Mouse (Mus musculus) kidney, embryonic 14.5 days (tissue): ENCODE results near the gene Irs3. TPM values are rescaled to one million over a fixed set of nuclear protein-coding genes. Genes with fewer than 3 reads are reported as not detected.

Source experiments
- ATAC-seq: fragments of 200-750 bp; cut with Nextera tagmentation; 2 replicates; pipeline ENCODE4 v1.8.0; 2017; ENCODE audit warnings: moderate number of reproducible peaks, mild to moderate bottlenecking, moderate TSS enrichment, moderate library complexity; ENCODE audit not compliant: low FRiP score, low TSS enrichment
- H3K27ac ChIP-seq: fragments of 300-500 bp; sonication (generic); 2 replicates; pipeline ENCODE4 v1.5.1; 2014; ENCODE audit warnings: low read depth, mild to moderate bottlenecking, low read length, moderate library complexity, mixed read lengths
- H3K27me3 ChIP-seq: fragments of 300-500 bp; sonication (generic); 2 replicates; pipeline ENCODE4 v1.6.1; 2014; ENCODE audit warnings: mild to moderate bottlenecking, low read length; ENCODE audit not compliant: control insufficient read depth, insufficient read depth
- H3K36me3 ChIP-seq: fragments of 300-500 bp; sonication (generic); 2 replicates; pipeline ENCODE4 v1.6.1; 2014; ENCODE audit warnings: low read length, mixed read lengths; ENCODE audit not compliant: control insufficient read depth, insufficient read depth
- H3K4me1 ChIP-seq: fragments of 300-500 bp; sonication (generic); 2 replicates; pipeline ENCODE4 v1.6.1; 2014; ENCODE audit warnings: low read length, mixed read lengths; ENCODE audit not compliant: control insufficient read depth, insufficient read depth
- H3K4me2 ChIP-seq: fragments of 300-500 bp; sonication (generic); replicated peaks from 2 replicates; pipeline ENCODE4 v1.6.1; 2014; ENCODE audit warnings: low read depth, mild to moderate bottlenecking, low read length
- H3K4me3 ChIP-seq: fragments of 300-500 bp; sonication (generic); 2 replicates; pipeline ENCODE4 v1.5.1; 2014; ENCODE audit warnings: mild to moderate bottlenecking, low read length
- H3K9ac ChIP-seq: fragments of 300-500 bp; sonication (generic); 2 replicates; pipeline ENCODE4 v1.6.1; 2014; ENCODE audit warnings: low read depth, mild to moderate bottlenecking, low read length, moderate library complexity
- H3K9me3 ChIP-seq: fragments of 300-500 bp; sonication (generic); 2 replicates; pipeline ENCODE4 v1.6.1; 2016; ENCODE audit warnings: low read length; ENCODE audit not compliant: control insufficient read depth
- WGBS: fragments of 180-500 bp; shearing (Covaris S2); extraction: QIAGEN DNeasy Blood & Tissue Kit; methylation state at CpG from one replicate; pipeline ENCODE4 v1.1.7; 2014; 5-methylcytosine and 5-hydroxymethylcytosine counted together
- polyA plus RNA-seq: library from polyadenylated mRNA; unstranded; fragments of >200 nt; fragmentation: Nextera tagmentation; extraction: Ambion mirVana; gene quantifications from 2 replicates; pipeline ENCODE4 v1.2.1, GENCODE M21; 2014

Irs3 gene
- polyA plus RNA-seq, 1 experiment from 2014 or later, result 0.84 TPM

DNA sequence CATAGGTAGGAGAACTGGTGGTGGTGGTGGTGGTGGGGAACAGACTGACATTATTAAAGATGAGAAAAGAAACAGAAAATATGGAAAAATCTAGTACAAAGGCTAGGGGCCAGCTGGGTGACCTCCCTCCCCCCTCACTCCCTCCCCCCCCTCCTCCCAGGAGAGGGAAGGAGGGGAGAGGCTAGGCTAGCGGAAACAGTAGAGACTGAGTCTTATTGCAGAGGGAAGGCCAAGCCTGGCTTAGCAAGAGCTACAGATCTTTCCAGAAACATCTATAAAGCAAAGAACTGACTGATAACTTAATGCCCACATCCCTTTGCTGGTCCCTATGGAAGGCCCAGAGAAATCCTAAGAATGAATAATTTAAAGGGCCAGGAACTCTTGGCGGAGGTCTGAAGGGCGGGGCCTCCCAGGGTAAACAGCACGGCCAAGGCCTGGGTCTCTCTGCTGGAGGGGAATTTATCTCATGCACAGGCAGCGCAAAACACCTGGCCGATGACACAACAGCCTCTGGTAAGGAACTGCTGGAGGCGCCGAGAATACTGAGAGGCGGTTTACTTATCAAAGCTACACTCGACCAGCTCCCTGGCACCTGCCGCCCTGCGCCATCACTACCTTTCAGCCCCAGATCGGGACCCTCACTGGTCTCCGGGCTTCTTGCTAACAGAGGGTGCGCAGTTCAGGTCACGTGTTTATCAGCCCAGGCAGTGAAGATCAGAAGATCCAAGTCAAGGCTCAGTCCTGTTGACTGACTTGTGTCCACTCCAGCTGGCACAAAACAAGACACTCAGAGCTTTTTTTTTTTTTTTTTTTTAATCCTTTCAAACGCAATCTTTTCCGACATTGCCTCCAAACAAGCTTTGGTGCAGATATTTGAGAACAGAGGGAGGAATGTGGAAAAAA is 4.4 kb upstream of the Irs3 start:
- Histone ChIP-seq H3K4me2 (no peak overlapping the region; the same call in 1 of the 2 replicates), H3K4me3 (no peak overlapping the region), H3K4me1 (peaks cover 43% of the 10 kb centered on the region), H3K27me3 (peaks cover 6% of the 10 kb centered on the region; the same call in 1 of the 2 replicates), H3K9ac (peak overlapping the region; percentile 37; the same call in 1 of the 2 replicates), H3K27ac (peak overlapping the region; percentile 51; the same call in 1 of the 2 replicates), H3K9me3 (no peaks in the 10 kb centered on the region), H3K36me3 (peaks cover 17% of the 10 kb centered on the region; the same call in 1 of the 2 replicates)
- 18% methylated on average over 18 of the region's 18 CpGs for WGBS
- no peak for ATAC-seq

DNA sequence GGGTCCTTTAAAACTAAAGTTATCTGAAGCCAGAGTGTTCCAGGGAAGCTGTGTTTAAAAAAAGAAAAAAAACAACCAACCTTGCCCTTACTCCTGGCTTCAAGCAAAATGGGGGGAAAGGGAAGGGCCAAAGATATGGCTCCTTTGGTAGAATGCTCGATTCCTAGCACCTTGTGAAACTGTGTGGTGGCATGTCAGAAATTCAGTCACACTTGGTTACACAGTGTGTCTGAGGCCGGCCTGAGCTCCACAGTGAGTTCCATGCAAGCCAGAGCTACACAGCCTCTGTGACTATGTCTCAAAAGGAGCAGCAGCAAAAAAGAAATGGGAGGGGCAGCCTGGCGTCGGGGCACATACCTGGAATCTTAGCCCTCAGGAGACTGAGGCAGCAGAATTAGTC is 3.7 kb upstream of the Irs3 start:
- Histone ChIP-seq H3K27ac (peak overlapping the region; percentile 51; the same call in 1 of the 2 replicates), H3K9ac (no peak overlapping the region; the same call in 1 of the 2 replicates), H3K9me3 (no peaks in the 10 kb centered on the region), H3K27me3 (peaks cover 7% of the 10 kb centered on the region; the same call in 1 of the 2 replicates), H3K4me1 (peaks cover 43% of the 10 kb centered on the region), H3K36me3 (peaks cover 17% of the 10 kb centered on the region; the same call in 1 of the 2 replicates), H3K4me3 (no peak overlapping the region), H3K4me2 (no peak overlapping the region)
- WGBS, result 25% methylated on average over 4 of the region's 4 CpGs
- peak; percentile 29; the same call in 1 of the 2 replicates for ATAC-seq

DNA sequence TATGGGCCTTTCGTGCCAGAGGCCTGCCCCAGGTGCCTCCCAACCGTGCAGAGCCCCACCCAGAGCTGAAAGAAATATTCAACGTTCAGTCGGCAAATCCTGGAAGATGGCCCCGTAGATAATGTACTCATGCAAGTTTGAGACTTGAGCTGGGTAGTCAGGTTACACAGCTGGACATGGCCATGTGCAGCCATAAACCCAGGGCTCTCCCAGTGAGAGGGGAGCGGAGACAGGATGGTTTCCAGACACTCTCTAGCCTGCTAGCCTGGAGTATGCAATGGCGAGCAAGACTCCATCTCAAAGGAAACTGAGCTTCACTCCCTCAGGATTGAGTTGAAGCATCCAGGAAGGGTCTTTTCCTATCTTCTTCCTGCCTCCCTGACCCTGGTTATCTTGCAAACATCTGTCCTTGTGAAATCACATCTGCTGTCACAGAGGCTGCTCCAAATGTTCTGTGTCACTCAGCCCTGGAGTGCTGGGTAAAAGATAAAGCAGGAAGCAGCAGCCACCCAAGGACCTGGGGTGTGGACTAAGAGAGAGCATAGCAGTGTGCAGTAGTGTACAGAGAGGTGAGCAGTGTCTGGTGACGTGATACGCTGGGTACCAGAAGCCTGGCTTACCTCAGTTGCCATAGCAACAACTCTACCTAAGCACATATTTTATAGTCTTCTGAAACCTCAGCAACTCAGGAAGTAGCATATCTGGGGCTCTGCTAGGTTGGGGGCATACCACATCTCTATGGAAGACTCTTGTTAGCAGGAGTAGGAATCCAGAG is 2.5 kb upstream of the Irs3 start:
- H3K27ac ChIP-seq, result no peak overlapping the region
- H3K4me2 ChIP-seq, result no peak overlapping the region
- 34% methylated on average over 9 of the region's 9 CpGs for whole genome bisulfite sequencing
- no peak overlapping the region for H3K9ac ChIP-seq
- H3K36me3 ChIP-seq, result peaks cover 13% of the 10 kb centered on the region; the same call in 1 of the 2 replicates
- peaks cover 43% of the 10 kb centered on the region for H3K4me1 ChIP-seq
- ATAC-seq, result no peak
- H3K4me3 ChIP-seq, result no peak overlapping the region
- no peaks in the 10 kb centered on the region for H3K9me3 ChIP-seq
- peaks cover 7% of the 10 kb centered on the region; the same call in 1 of the 2 replicates for H3K27me3 ChIP-seq

DNA sequence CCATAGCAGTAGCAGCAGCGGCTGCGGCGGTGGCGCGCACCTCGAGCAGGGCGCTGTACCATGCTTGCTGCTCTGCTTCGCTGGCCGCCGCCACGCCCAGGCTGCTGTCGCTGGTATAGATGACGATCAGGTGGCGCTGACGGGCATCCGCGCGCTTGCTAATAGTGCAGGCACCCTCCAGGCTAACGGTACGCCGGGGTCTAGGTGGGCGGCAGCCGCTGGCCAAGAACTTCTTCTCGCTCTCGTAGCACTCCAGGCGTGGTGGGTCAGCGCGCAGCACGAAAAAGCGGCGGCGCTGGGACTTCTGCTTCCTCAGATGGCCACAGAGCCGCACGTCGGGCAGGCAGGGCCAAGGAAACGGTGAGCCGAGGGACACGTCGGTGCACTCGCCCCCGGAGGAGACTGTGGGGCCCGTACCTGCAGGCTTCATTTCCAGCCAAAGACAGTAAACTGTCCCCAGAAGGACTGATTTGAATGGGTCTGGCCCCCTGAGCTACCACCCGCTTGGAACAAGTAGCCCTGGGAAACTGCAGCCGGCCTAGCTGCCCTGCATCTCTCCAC is 343 bp downstream of the Irs3 start:
- peak overlapping the region; percentile 34; the same call in 1 of the 2 replicates for H3K9ac ChIP-seq

DNA sequence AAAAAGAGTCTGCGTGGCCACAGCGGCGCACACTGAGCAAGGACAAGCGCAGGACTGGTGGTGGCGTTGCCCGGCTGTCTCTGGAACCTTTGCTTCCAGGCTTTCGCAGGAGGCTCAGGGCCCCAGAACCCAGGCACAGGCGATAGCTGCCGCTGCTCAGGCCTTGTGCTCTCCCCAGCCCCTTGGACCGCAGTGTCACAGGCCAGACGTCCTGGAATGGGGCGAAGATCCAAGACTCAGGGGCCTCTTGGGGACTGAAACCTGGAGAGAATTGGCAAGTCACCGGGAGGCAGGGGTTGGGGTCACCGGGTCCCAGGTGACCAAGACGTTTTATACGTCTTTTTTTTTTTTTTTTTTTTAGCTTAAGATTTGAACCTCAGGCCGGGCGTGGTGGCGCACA is 1.0 kb downstream of the Irs3 start:
- H3K4me2 ChIP-seq, result no peak overlapping the region
- H3K4me1 ChIP-seq, result peaks cover 31% of the 10 kb centered on the region
- ATAC-seq, result no peak
- no peak overlapping the region for H3K27ac ChIP-seq
- no peaks in the 10 kb centered on the region for H3K9me3 ChIP-seq
- WGBS, result 46% methylated on average over 19 of the region's 19 CpGs
- no peak overlapping the region for H3K4me3 ChIP-seq
- H3K27me3 ChIP-seq, result peaks cover 7% of the 10 kb centered on the region; the same call in 1 of the 2 replicates
- peaks cover 26% of the 10 kb centered on the region for H3K36me3 ChIP-seq
- no peak overlapping the region for H3K9ac ChIP-seq

More for the DNA sequence above, 343 bp downstream of the Irs3 start:
- Histone ChIP-seq H3K4me3 (peak overlapping the region; percentile 34), H3K36me3 (peaks cover 19% of the 10 kb centered on the region), H3K4me1 (peaks cover 38% of the 10 kb centered on the region), H3K27ac (no peak overlapping the region), H3K4me2 (peak overlapping the region; percentile 50), H3K27me3 (peaks cover 7% of the 10 kb centered on the region; the same call in 1 of the 2 replicates), H3K9me3 (no peaks in the 10 kb centered on the region)
- WGBS, result 1% methylated on average over 44 of the region's 44 CpGs
- no peak for ATAC-seq

DNA sequence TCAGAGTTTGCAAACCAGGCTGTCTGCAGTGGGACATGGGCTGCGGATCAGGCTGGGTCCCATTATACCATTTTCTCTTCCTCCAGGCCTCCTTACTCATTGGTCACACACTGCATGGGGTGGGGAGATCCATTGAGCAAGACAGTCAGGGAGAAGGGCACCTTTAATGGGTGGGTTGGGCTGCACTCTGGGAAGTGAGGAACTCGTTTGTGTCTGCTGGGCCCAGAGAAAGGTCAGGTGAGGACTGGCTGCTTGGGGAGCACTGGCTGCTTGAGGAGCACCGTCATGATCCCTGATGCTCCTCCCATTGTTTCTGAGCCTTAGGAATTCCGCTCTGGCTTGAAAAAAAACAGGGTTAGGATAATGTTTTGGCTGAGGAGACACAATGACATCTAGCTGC is 2.6 kb downstream of the Irs3 start:
- H3K4me1 ChIP-seq, result peaks cover 16% of the 10 kb centered on the region
- 56% methylated on average over 4 of the region's 4 CpGs for WGBS
- no peaks in the 10 kb centered on the region for H3K9me3 ChIP-seq
- no peak overlapping the region for H3K4me3 ChIP-seq
- H3K27ac ChIP-seq, result no peak overlapping the region
- no peak overlapping the region for H3K9ac ChIP-seq
- H3K36me3 ChIP-seq, result peaks cover 40% of the 10 kb centered on the region
- no peak overlapping the region for H3K4me2 ChIP-seq
- no peak for ATAC-seq
- peaks cover 7% of the 10 kb centered on the region; the same call in 1 of the 2 replicates for H3K27me3 ChIP-seq

DNA sequence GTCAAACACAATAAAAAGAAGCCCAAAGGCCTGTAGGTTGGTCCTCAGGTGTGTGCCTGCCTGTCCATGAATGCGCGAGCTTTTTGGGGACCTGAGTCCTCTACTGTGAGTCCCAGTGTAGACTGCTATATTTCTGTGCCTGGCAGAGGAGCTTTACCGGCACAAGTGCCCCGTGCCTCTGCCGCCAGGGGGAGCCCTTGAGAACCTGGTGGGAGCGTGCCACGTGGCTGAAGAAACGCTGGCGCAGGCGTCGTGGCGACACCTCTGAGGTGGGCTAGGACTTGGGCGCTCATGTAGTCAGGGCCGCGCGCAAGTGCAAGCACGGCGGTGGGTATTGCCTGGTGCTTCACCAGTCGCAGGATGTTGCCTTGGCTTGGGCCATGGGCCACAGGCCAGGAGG is 4.5 kb downstream of the Irs3 start, which contains the start of gene Sap25:
Gene Sap25, plus strand, starts transcription at position 281 of the 400 bp plus-strand sequence.
- Histone ChIP-seq H3K27ac (no peak within 1 kb of the TSS), H3K4me1 (peaks cover 10% of the 10 kb centered on the region; the same call in 1 of the 2 replicates), H3K4me3 (no peak within 1 kb of the TSS), H3K27me3 (peaks cover 7% of the 10 kb centered on the region; the same call in 1 of the 2 replicates), H3K4me2 (no peak within 1 kb of the TSS), H3K9me3 (no peaks in the 10 kb centered on the region), H3K36me3 (peaks cover 59% of the 10 kb centered on the region), H3K9ac (no peak within 1 kb of the TSS)
- WGBS, result 91% methylated on average over 19 of the region's 19 CpGs
- no peak for ATAC-seq

DNA sequence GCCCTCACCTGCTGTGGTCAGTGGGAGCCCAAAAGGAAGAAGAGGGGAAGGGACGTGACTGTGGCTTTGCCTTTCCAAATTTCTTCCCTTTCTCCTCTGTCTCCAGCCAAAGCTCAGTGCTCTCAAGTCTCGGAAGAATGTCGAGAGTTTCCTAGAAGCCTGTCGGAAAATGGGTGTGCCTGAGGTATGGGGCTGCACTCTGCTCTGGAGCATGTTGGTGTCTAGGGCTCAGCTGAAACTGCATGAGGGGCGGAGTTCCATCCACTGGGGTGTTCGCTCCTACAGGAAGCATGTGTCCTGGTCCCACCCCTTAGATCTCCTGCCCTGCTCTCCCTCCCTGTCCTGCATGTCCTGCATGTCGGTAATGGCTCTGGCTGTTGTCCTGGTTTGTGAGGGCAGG is 6.0 kb downstream of the Irs3 start:
- Histone ChIP-seq H3K9me3 (no peaks in the 10 kb centered on the region), H3K27ac (no peak overlapping the region), H3K27me3 (no peaks in the 10 kb centered on the region), H3K4me2 (no peak overlapping the region), H3K9ac (no peak overlapping the region), H3K4me3 (no peak overlapping the region), H3K4me1 (no peaks in the 10 kb centered on the region), H3K36me3 (peaks cover 70% of the 10 kb centered on the region)
- 83% methylated on average over 7 of the region's 7 CpGs for WGBS
- ATAC-seq, result no peak
